Mouse (Mus musculus) forelimb bud, embryonic 11.5 days (tissue): Measurements from ENCODE around the gene Slc44a4.
"Not testable (repeated sequence)": the region's sequence is repeated elsewhere in the genome, so short reads cannot be mapped to it uniquely, and the experiment has no call there.

Experiments used
- DNase-seq: peaks from one replicate; pipeline ENCODE4 v3.0.0-alpha.2; 2012; ENCODE audit warnings: low read depth, low spot score

The Slc44a4 gene

DNA sequence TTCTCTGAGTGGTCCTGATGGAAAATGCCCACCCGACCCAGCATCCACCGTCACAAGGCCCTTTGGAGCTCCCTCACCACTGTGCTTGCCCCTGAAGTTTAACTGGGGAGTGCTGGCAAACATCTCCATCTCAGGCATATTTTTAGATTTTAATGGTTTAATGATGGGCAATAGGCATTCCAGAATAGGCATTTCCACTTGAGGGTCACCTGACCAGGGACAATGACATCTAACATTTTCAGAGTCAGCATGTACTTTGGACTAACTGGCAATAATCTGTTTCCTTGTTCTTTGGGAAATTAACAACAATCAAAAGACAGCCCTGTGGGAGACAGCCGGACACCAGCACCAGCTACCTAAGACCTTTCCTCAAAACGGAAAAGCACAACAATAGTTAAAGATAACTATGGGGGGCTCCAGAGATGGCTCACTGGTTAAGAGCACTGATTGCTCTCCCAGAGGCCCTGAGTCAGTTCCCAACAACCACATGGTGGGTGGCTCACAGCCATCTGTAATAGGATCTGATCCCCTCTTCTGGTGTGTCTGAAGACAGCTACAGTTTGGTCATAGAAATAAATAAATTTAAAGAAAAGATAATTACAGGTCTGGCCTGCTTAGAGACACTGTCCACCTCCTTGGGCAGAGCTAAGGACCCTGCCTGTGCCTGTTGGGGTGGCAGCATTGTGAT, 29.0 kb downstream of the Slc44a4 start:
- no peak for DNase-seq

GRCm38 (mm10) chr17:34944362-34944761, 30.1 kb downstream of the Slc44a4 start:
- DNase-seq = no peak

DNA sequence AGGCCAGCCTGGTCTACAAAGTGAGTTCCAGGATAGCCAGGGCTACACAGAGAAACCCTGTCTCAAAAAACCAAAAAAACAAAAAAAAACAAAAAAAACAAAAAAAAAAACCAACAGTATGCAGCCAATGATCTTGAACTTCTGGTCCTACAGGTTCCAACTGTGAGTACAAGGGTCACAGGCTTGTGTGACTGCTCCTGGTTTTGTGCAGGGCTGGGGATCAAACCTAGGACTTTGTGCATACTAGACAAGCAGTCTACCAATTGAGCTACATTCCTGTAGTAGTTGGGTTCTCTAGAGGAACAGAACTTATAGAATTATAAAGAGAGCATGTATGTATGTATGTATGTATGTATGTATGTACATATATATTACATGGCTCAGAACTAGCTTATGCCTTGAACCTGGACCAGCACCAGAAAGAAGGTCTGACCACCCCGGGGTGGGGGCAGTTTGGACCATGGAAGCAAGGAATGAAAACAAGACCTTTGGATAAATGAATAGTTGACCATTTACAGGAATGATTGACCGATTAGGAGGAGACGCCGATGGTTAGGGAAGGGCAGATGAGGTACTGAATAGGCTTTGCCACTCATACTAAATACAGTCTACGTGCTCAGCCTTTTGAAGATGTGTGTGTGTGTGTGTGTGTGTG, 32.3 kb downstream of the Slc44a4 start:
- no peak for DNase-seq

GRCm38 (mm10) chr17:34947606-34948005, 33.3 kb downstream of the Slc44a4 start:
- DNase-seq = no peak

DNA sequence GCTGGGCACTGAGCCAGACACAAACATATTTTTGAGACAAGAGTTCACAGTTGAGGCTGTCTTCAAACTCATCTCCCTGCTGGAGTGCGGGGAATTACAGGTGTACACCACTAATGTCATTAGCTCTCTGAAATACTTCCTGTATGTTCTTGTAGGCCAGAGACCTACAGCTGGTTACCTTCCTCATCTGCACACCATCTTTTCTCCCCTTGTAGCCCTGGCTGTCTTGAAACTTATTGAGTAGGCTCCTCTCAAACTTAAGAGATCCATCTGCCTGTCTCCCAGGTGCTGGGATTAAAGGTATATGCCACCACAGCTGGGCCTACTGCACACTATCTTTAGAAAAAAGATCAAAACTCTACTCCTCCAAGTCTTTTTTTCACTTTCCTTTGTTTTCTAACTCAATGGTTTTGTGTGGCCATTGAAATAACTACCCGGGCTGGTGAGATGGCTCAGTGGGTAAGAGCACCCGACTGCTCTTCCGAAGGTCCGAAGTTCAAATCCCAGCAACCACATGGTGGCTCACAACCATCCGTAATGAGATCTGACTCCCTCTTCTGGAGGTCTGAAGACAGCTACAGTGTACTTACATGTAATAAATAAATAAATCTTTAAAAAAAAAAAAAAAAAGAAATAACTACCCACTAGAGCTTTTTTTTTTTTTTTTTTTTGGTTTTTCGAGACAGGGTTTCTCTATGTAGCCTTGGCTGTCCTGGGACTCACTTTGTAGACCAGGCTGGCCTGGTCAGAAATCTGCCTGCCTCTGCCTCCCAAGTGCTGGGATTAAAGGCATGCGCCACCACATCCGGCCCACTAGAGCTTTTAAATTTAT, 34.7 kb downstream of the Slc44a4 start:
- not testable (repeated sequence) for DNase-seq

- DNase-seq = no peak
These were observed 35.3 kb downstream of the Slc44a4 start for GRCm38 (mm10) chr17:34949553-34949969.

DNA sequence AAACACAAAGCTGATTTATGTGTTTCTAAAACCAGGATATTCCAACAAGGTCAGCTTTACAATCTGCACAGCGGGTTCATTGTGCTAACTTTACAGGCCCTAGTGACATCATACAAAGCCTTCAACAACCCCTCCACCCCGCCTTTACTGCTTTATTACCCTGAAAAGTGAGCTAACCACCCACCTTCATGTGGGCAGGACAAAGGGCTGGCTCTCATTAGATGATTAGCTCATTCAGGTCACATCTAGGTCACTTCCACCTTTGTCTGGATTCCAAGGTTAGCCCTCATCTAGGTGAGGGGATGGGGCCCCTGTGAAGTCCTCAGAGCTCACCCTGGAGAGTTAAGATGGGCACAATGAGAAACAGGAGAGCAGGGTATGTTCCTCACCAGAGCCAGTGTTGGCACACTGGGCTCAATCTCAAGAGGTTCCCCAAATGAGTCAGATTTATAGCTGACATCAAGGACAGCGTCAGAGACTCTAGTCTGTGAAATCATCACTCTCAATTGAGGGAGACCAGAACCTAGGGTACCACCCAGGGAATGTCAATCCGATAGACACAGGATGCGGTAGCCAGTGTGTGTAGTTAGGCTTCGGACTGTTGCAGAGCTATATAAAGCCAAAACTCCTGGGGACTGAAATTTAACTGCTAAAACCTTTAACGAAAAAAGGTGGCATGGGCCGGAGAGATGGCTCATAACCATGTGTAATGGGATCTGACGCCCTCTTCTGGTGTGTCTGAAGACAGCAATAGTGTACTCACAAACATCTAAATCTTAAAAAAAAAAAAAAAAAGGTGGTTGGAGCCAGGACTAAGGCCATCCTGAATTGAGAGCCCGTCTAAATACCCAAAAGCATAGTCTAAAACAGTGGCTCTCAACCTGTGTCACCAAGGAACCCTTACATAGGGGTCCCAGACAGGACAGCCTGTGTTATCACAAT, 36.5 kb downstream of the Slc44a4 start:
- DNase-seq = no peak

DNA sequence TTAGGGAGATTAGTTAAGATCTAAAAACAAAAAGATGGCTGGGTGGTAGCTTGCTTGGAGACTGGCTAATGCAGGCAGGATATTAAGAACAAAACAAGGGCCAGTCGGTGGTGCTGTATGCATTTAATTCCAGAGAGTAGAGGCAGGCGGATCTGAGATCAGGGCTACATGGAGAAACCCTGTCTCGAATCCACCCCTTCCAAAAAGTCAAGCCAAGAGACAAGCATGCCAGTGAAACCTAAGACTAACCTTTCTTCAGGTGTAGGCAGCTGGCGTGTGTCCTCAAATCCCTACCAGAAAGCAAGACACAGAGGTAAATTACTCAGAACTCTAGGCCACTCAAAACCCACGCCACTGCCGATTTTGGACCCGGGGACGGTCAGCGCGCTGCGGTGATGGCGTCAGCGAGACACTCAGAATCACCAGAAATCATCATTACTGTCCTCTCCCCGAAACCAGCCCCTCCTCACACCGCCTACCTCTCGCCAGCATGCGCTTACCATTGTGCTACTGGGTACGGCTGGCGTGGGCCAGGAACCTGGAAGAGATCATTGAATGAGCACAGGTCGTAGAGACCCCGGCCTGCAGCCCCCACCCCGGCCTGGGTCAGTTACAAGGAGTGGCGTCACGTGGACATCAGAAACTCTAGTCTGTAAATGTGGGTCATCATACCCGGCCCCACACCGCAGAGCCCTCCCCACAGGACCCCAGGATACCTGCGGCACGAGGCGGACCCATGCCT, 37.5 kb downstream of the Slc44a4 start:
- no peak for DNase-seq

DNA sequence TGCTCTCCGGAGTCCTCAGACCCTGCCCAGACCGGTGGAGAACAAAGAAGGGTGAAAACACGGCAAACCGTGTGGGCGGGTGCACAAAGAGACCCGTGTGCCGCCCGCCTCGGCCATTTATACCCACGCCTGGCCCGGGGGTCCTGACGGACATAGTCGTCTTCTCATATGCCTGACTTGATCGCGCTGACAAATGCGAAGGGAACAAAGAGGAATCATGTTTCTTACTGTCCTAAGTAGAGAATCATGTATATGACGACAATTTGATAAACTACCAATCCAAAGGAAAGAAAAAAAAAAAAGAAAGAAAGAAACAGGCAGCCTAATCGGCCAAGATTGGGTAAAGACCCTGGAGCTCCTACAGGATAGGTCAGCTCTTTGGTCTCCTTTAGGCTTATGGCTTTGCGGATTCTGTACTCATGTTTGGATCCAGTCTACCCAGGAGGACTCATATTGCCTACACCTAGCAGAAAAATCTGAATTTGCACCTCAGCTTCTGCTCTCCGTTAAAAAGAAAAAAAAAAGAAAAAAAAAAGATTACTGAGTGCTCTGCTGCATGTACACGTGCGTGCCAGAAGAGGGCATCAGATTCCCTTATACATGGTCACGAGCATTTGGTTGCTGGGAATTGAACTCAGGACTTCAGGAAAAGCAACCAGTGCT, 38.2 kb downstream of the Slc44a4 start:
- peak; percentile 85 for DNase-seq

GRCm38 (mm10) chr17:34953258-34953657, 39.0 kb downstream of the Slc44a4 start:
- DNase-seq = no peak

- no peak for DNase-seq
These were observed 39.6 kb downstream of the Slc44a4 start for GRCm38 (mm10) chr17:34953904-34954303.

GRCm38 (mm10) chr17:34954831-34955230, 40.6 kb downstream of the Slc44a4 start:
- no peak for DNase-seq

DNA sequence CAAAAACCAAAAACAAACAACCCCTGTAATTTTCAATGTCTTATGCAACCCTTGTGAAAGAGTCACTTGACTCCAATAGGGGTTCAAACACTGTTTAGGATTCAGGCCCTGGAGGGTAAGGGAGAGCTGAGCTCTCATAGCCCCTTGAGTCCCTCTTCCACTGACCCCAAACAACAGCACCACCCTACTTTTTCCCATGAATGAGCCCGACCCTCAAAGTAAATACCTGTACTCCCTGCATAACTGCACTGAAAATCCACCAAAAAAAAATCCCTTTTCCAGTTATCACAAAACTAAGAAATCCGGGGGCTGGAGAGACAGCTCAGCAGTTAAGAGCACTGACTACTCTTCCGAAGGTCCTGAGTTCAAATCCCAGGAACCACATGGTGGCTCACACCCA, 41.6 kb downstream of the Slc44a4 start:
- no peak for DNase-seq

GRCm38 (mm10) chr17:34956340-34956739, 42.1 kb downstream of the Slc44a4 start:
- DNase-seq = no peak

GRCm38 (mm10) chr17:34957291-34957690, 43.0 kb downstream of the Slc44a4 start:
- not testable (repeated sequence) for DNase-seq

DNA sequence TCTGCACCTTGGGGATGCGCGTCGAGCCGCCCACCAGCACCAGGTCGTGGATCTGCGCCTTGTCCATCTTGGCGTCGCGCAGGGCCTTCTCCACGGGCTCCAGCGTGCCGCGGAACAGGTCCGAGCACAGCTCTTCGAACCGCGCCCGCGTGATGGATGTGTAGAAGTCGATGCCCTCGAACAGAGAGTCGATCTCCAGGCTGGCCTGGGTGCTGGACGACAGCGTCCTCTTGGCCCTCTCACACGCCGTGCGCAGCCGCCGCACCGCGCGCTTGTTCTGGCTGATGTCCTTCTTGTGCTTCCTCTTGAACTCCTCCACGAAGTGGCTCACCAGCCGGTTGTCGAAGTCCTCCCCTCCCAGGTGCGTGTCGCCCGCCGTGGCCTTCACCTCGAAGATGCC, 43.7 kb downstream of the Slc44a4 start:
- not testable (repeated sequence) for DNase-seq

DNA sequence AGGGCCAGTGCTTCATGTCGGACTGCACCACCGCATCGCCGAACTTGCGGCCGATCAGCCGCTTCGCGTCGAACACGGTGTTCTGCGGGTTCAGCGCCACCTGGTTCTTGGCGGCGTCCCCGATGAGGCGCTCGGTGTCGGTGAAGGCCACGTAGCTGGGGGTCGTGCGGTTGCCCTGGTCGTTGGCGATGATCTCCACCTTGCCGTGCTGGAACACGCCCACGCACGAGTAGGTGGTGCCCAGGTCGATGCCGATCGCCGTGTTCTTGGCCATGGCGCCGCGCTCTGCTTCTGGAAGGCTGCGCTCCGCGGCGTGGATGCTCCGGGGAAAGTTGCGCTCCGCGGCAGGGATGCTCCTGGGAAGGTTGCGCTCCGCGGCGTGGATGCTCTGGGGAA, 44.5 kb downstream of the Slc44a4 start:
- not testable (repeated sequence) for DNase-seq

GRCm38 (mm10) chr17:34959130-34959778, 45.0 kb downstream of the Slc44a4 start, which contains the start of gene Hspa1b:
Gene Hspa1b (minus strand): TSS chr17:34959238.
- DNase-seq = peak; percentile 76

DNA sequence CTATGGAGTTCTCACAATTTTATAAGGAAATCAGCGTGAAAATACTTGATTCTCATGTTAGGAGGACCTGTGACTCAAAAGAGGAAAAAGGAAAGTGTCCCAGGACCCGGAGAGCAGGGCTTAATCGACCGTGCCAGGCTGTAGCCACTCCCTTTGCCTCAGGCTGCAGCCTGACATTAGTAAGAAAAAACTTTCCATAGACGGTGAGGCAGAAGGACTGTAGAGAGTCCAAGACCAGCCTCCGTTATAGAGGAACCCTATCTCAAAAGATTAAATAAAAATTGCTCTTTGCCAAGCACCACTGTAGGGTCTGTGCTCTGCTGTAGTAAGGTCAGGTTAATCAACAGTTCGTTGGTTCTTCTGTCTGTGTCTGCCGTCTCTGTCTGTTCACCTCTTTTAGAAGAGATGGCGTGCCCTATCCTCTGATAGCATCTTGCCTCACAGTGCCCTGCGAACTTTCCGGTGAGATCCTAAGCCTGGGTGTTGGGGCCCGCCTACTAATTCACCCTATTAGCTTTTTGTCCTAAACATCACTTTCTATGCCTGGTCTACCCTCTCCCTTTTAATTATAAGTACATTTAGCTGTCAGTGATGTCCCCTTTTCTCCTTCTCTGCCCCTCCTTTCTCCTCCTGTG, 45.7 kb downstream of the Slc44a4 start:
- DNase-seq = no peak
